In genomic region chr14:103385084-103385610, GRCm38 (mm10) we compare ENCODE assay signal across 21 mouse cellular contexts. TPM values are rescaled to one million over a fixed set of nuclear protein-coding genes. Genes with fewer than 3 reads are reported as not detected.
DNase-seq lines count a peak whose midpoint lies in the region; ATAC-seq and TF ChIP-seq lines count a peak whose summit lies in the region.
"Had no signal": no experiment of that assay in that cellular context is flagged by ENCODE, and none has a peak within 500 bp of the region (broad histone marks: within the 10 kb centered on the region; RNA-seq: fewer than 3 reads in every experiment).

No protein-coding gene starts in this region.

- WGBS in forebrain, postnatal 0 days, result 63% methylated on average over 13 of the region's 13 CpGs
- WGBS in forebrain, embryonic 11.5 days, result 72% methylated on average over 13 of the region's 13 CpGs

- H3K27me3 ChIP-seq in forebrain, postnatal 0 days (ENCODE audit: insufficient read depth, low read length), result no peaks in the 10 kb centered on the region
- no peaks in the 10 kb centered on the region for H3K27me3 ChIP-seq in forebrain, embryonic 11.5 days (ENCODE audit: control insufficient read depth, insufficient read depth, low read length)
- H3K27me3 ChIP-seq: CH12.LX; forebrain, embryonic 13.5 days; limb, embryonic 13.5 days; lung, embryonic 15.5 days; midbrain, embryonic 12.5 days; neural tube, embryonic 13.5 days had no signal

- no peak overlapping the region for H3K4me3 ChIP-seq in forebrain, postnatal 0 days (ENCODE audit: low read depth, low read length)
- H3K4me3 ChIP-seq in forebrain, embryonic 11.5 days (ENCODE audit: low read depth, low read length), result no peak overlapping the region
- H3K4me3 ChIP-seq: embryonic facial prominence, embryonic 10.5 days; forebrain, embryonic 13.5 days; limb, embryonic 13.5 days; lung, embryonic 15.5 days; midbrain, embryonic 12.5 days; neural tube, embryonic 13.5 days had no signal

- TF ChIP-seq CTCF in forebrain, postnatal 0 days (IDR thresholded peaks at IDR 0.05; ENCODE audit: low read depth), result no peak

- no peak overlapping the region for H3K27ac ChIP-seq in forebrain, postnatal 0 days (ENCODE audit: low read depth, low read length)
- H3K27ac ChIP-seq in forebrain, embryonic 11.5 days (ENCODE audit: low read depth, low read length), result no peak overlapping the region
- H3K27ac ChIP-seq: embryonic facial prominence, embryonic 10.5 days; forebrain, embryonic 13.5 days; limb, embryonic 13.5 days; liver, embryonic 14.5 days; lung, embryonic 15.5 days; macrophage; midbrain, embryonic 12.5 days; neural tube, embryonic 13.5 days had no signal

- peak; percentile 12 for DNase-seq in forebrain, postnatal 0 days
- no peak for DNase-seq in forebrain, embryonic 11.5 days (ENCODE audit: low spot score)
- DNase-seq in brain, adult 2 months (ENCODE audit: low read depth, low spot score), result peak; percentile 33
- DNase-seq in layer of hippocampus, adult 18-20 months (ENCODE audit: low spot score in 2 of 2), result peak; percentile 13 to 62
- DNase-seq in layer of hippocampus, postnatal 36 days, result peak; percentile 9 to 24
- DNase-seq in thymus, postnatal 0 days (ENCODE audit: low spot score), result no peak
- no peak for DNase-seq in adrenal gland, postnatal 14 days
- DNase-seq in heart, adult 8-10 months (ENCODE audit: low spot score), result no peak
- DNase-seq: cerebellum, adult 11-12 months; gastrocnemius, postnatal 14 days; kidney, adult 8-10 months; kidney, postnatal 36 days had no signal

- no peaks in the 10 kb centered on the region for H3K4me1 ChIP-seq in forebrain, postnatal 0 days (ENCODE audit: insufficient read depth)
- no peaks in the 10 kb centered on the region for H3K4me1 ChIP-seq in forebrain, embryonic 11.5 days (replicated peaks; ENCODE audit: control insufficient read depth, insufficient read depth, low read length)
- H3K4me1 ChIP-seq: forebrain, embryonic 13.5 days; limb, embryonic 13.5 days; lung, embryonic 15.5 days; midbrain, embryonic 12.5 days; neural tube, embryonic 13.5 days had no signal

- no peak overlapping the region for H3K4me2 ChIP-seq in forebrain, postnatal 0 days (ENCODE audit: low read depth)
- no peak overlapping the region for H3K4me2 ChIP-seq in forebrain, embryonic 11.5 days (ENCODE audit: low read depth, low read length, severe bottlenecking)
- H3K4me2 ChIP-seq: forebrain, embryonic 13.5 days; limb, embryonic 13.5 days; lung, embryonic 15.5 days; midbrain, embryonic 12.5 days; neural tube, embryonic 13.5 days had no signal

- no peaks in the 10 kb centered on the region for H3K9me3 ChIP-seq in forebrain, postnatal 0 days (ENCODE audit: low read length)
- no peaks in the 10 kb centered on the region for H3K9me3 ChIP-seq in forebrain, embryonic 11.5 days (ENCODE audit: control insufficient read depth, low read length)
- H3K9me3 ChIP-seq: embryonic facial prominence, embryonic 10.5 days; forebrain, embryonic 13.5 days; limb, embryonic 13.5 days; lung, embryonic 15.5 days; midbrain, embryonic 12.5 days; neural tube, embryonic 13.5 days had no signal

- no peak for ATAC-seq in forebrain, postnatal 0 days
- ATAC-seq in forebrain, embryonic 11.5 days (replicated peaks; ENCODE audit: low FRiP score), result no peak
- ATAC-seq: forebrain, embryonic 13.5 days had no signal

- no peak overlapping the region for H3K9ac ChIP-seq in forebrain, postnatal 0 days
- H3K9ac ChIP-seq in forebrain, embryonic 11.5 days (ENCODE audit: low read length), result no peak overlapping the region
- H3K9ac ChIP-seq: forebrain, embryonic 13.5 days; limb, embryonic 13.5 days; liver, embryonic 14.5 days; lung, embryonic 15.5 days; midbrain, embryonic 12.5 days; neural tube, embryonic 13.5 days had no signal

- no peaks in the 10 kb centered on the region for H3K36me3 ChIP-seq in forebrain, postnatal 0 days (ENCODE audit: insufficient read depth)
- H3K36me3 ChIP-seq in forebrain, embryonic 11.5 days (ENCODE audit: control insufficient read depth, insufficient read depth, low read length), result no peaks in the 10 kb centered on the region
- H3K36me3 ChIP-seq: embryonic facial prominence, embryonic 10.5 days; limb, embryonic 13.5 days; lung, embryonic 15.5 days; midbrain, embryonic 12.5 days; neural tube, embryonic 13.5 days had no signal

RNA-seq across cellular contexts. Expression of gene Mycbp2, which starts 38.5 kb away (rescaled TPM):
- total RNA-seq in forebrain, postnatal 0 days (2014; rRNA removed), result 93.1 and 113 TPM in 2 replicates
- polyA plus RNA-seq in forebrain, postnatal 0 days (2015; fragmentation: Nextera tagmentation; extraction: Ambion mirVana), result 35.2 and 49.3 TPM in 2 replicates
- polyA plus RNA-seq in forebrain, embryonic 11.5 days (2014; fragmentation: Nextera tagmentation; extraction: Ambion mirVana), result 28.3 and 29.1 TPM in 2 replicates
- total RNA-seq in layer of hippocampus, adult 18-20 months (2021), result 100 to 1,000 TPM; 160 to 169 TPM
- total RNA-seq in layer of hippocampus, postnatal 36 days (2021), result 100 to 1,000 TPM; 162 to 172 TPM
- polyA plus RNA-seq in thymus, postnatal 0 days (2015; fragmentation: Nextera tagmentation; extraction: Ambion mirVana), result 21.0 and 26.7 TPM in 2 replicates
- total RNA-seq in adrenal gland, postnatal 14 days (2021), result 49.7 and 53.1 TPM in 2 replicates
- total RNA-seq in heart, adult 8-10 months (2022), result 10 to 100 TPM; 27.5 to 32.9 (median 32.7) TPM

Comparison
In these comparisons a context has a peak if more than half of its experiments do, and no peak if none do; other contexts are left out.
1. DNase-seq: peak in forebrain, postnatal 0 days (single experiment), brain, adult 2 months (single experiment), layer of hippocampus, adult 18-20 months (2 of 2) and layer of hippocampus, postnatal 36 days (2 of 2); none in forebrain, embryonic 11.5 days (single experiment), thymus, postnatal 0 days (single experiment), adrenal gland, postnatal 14 days (single experiment) and heart, adult 8-10 months (single experiment).